Mouse (Mus musculus) kidney, adult 2 months (tissue): ENCODE results near the gene Micall1. TPM values are rescaled to one million over a fixed set of nuclear protein-coding genes. Genes with fewer than 3 reads are reported as not detected.

Experiments
- DNase-seq: peaks from one replicate; pipeline ENCODE4 v3.0.0; 2021
- H3K27ac ChIP-seq: fragments of 200-500 bp; 2 replicates; pipeline ENCODE4 v1.5.1; 2012; ENCODE audit warnings: low read depth, low read length, control low read depth, inconsistent platforms; ENCODE audit not compliant: insufficient read depth
- H3K27me3 ChIP-seq: fragments of 200-500 bp; replicated peaks from 2 replicates; pipeline ENCODE4 v1.6.1; 2012; ENCODE audit warnings: mild to moderate bottlenecking, moderate library complexity, low read length, inconsistent platforms; ENCODE audit not compliant: control insufficient read depth, insufficient read depth
- H3K36me3 ChIP-seq: fragments of 200-500 bp; 2 replicates; pipeline ENCODE4 v1.6.1; 2012; ENCODE audit warnings: mild to moderate bottlenecking, moderate library complexity, low read length, inconsistent platforms; ENCODE audit not compliant: control insufficient read depth, insufficient read depth
- H3K4me1 ChIP-seq: fragments of 200-500 bp; 2 replicates; pipeline ENCODE4 v1.6.1; 2011; ENCODE audit warnings: low read length; ENCODE audit not compliant: control insufficient read depth, insufficient read depth
- H3K4me3 ChIP-seq: fragments of 200-500 bp; 2 replicates; pipeline ENCODE4 v1.5.1; 2011; ENCODE audit warnings: mild to moderate bottlenecking, low read depth, low read length, control low read depth; ENCODE audit not compliant: insufficient read depth
- CTCF ChIP-seq: fragments of 200-500 bp; conservative IDR thresholded peaks from 2 replicates; pipeline ENCODE4 v1.5.1; 2011; ENCODE audit warnings: low read depth, mild to moderate bottlenecking, control low read depth, low read length, moderate library complexity, mixed read lengths; ENCODE audit not compliant: insufficient read depth, insufficient read length
- POLR2A ChIP-seq: fragments of 200-500 bp; IDR thresholded peaks from one replicate; pipeline ENCODE4 v1.6.1; 2011; ENCODE audit warnings: low read depth, low read length, control low read depth
- WGBS: fragments of 180-500 bp; shearing (Covaris S2); methylation state at CpG from one replicate; pipeline ENCODE4 v1.1.7; 2018; 5-methylcytosine and 5-hydroxymethylcytosine counted together
- polyA plus RNA-seq: library from polyadenylated mRNA; depleted of rRNA; stranded (reverse); fragments of >200 nt; gene quantifications from 2 replicates; pipeline ENCODE4 v1.2.3, GENCODE M21; 2012; rRNA removed

Micall1 gene
- polyA plus RNA-seq, 1 experiment = 23.3 TPM

DNA sequence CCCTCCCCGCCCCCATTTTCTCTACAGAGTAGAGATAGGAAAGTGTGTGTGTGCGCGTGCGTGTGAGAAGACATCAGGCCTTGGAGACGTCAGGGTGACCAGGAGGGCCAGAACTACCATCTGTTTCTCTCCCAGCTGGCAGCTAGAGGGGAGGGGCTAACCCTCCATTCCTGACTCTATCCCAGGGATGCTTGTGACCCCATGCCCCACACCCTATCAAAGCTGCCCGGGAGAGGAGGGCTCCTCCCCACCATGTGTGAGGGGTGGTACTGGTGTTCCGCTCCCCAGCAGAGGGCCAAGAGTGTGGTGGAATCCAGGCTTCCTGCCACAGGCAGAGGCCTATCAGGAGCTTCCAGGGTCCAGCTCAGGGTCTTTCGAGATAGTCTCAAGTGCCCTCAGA lies 58.0 kb downstream of the Micall1 start:
- Histone ChIP-seq H3K27ac (no peak overlapping the region), H3K4me1 (no peaks in the 10 kb centered on the region), H3K4me3 (no peak overlapping the region), H3K27me3 (peaks cover 3% of the 10 kb centered on the region; the same call in 1 of the 2 replicates), H3K36me3 (no peaks in the 10 kb centered on the region)
- TF ChIP-seq POLR2A = no peak
- no peak for TF ChIP-seq CTCF
- 75% methylated on average over 8 of the region's 8 CpGs for WGBS
- no peak for DNase-seq

DNA sequence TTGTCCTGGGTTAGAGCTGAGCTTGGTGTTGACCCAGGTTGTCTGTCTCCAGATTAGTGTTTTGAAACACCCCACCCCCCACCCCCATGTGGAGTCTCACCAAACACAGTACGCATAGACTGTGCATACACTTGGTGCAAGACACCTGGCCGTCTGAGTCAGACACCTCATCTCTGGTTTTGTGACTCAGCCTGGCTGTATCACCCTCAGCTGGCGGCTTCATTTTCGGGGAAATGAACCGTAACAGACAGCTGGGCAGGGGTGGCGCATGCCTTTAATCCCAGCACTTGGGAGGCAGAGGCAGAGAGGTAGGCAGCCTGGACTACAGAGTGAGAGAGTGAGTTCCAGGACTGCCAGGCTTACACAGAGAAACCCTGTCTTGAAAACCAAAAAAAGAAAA lies 68.2 kb downstream of the Micall1 start:
- peak; percentile 24 for DNase-seq
- H3K27me3 ChIP-seq = no peaks in the 10 kb centered on the region
- no peak overlapping the region for H3K4me3 ChIP-seq
- no peaks in the 10 kb centered on the region for H3K4me1 ChIP-seq
- WGBS = 53% methylated on average over 6 of the region's 6 CpGs
- TF ChIP-seq CTCF (no peak), POLR2A (no peak)
- H3K36me3 ChIP-seq = no peaks in the 10 kb centered on the region
- H3K27ac ChIP-seq = no peak overlapping the region

DNA sequence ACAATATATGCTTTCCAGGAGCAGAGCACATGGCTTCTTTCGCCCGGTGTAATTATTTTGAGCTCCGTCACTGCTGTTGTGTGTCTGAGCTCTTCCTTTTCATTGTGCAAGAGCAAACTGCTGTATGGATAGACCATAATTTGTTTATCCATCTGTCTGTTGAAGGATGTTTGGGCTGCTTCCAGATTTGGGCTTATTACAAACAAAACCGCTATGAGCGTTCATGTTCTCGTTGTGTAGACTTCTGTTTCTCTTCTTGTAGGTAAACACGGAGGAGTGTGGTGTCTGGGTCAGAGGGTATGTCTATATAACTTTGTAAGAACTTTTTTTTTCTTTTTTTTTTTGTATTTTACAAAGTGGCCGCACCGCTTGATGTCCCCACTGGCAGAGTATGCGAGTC lies 76.5 kb downstream of the Micall1 start:
- no peak overlapping the region for H3K27ac ChIP-seq
- no peaks in the 10 kb centered on the region for H3K27me3 ChIP-seq
- no peaks in the 10 kb centered on the region for H3K4me1 ChIP-seq
- 78% methylated on average over 10 of the region's 10 CpGs for WGBS
- no peak for TF ChIP-seq CTCF
- TF ChIP-seq POLR2A = no peak
- no peaks in the 10 kb centered on the region for H3K36me3 ChIP-seq
- no peak for DNase-seq
- no peak overlapping the region for H3K4me3 ChIP-seq

Other genes with a start within 250 kb of the Micall1 start
- 56.5 and 68.1 TPM in 2 replicates for gene Gga1, start 231.7 kb upstream of the Micall1 start, polyA plus RNA-seq
- gene Gm49510, start 209.2 kb upstream of the Micall1 start, polyA plus RNA-seq = 0.03 TPM in 1 of 2 replicates, not detected in the other
- gene Sh3bp1, start 209.1 kb upstream of the Micall1 start, polyA plus RNA-seq = 26.2 and 30.0 TPM in 2 replicates
- gene Pdxp, start 195.0 kb upstream of the Micall1 start, polyA plus RNA-seq = 1.7 and 1.9 TPM in 2 replicates
- gene Lgals1, start 182.2 kb upstream of the Micall1 start, polyA plus RNA-seq = 310 and 318 TPM in 2 replicates
- 19.3 and 24.1 TPM in 2 replicates for gene Nol12, start 174.0 kb upstream of the Micall1 start, polyA plus RNA-seq
- 41.8 and 47.6 TPM in 2 replicates for gene Triobp, start 161.2 kb upstream of the Micall1 start, polyA plus RNA-seq
- 123 and 145 TPM in 2 replicates for gene H1f0, start 80.4 kb upstream of the Micall1 start, polyA plus RNA-seq
- gene Galr3, start 67.0 kb upstream of the Micall1 start, polyA plus RNA-seq = 0.64 and 1.2 TPM in 2 replicates
- gene Ankrd54, start 46.0 kb upstream of the Micall1 start, polyA plus RNA-seq = 38.9 and 52.2 TPM in 2 replicates
- gene Eif3l, start 33.7 kb upstream of the Micall1 start, polyA plus RNA-seq = 172 and 183 TPM in 2 replicates
- gene Polr2f, start 32.1 kb downstream of the Micall1 start, polyA plus RNA-seq = 50.3 and 74.9 TPM in 2 replicates
- 18.8 and 19.6 TPM in 2 replicates for gene 1700088E04Rik, start 32.4 kb downstream of the Micall1 start, polyA plus RNA-seq
- gene Sox10, start 56.3 kb downstream of the Micall1 start, polyA plus RNA-seq = 0.75 and 1.2 TPM in 2 replicates
- 29.8 and 31.4 TPM in 2 replicates for gene Pick1, start 120.3 kb downstream of the Micall1 start, polyA plus RNA-seq
- gene Gm49486, start 120.5 kb downstream of the Micall1 start, polyA plus RNA-seq = 0.04 and 0.11 TPM in 2 replicates
- 0.23 and 0.49 TPM in 2 replicates for gene Slc16a8, start 145.9 kb downstream of the Micall1 start, polyA plus RNA-seq
- 113 and 170 TPM in 2 replicates for gene Baiap2l2, start 176.6 kb downstream of the Micall1 start, polyA plus RNA-seq
- gene Pla2g6, start 219.5 kb downstream of the Micall1 start, polyA plus RNA-seq = 24.6 and 28.7 TPM in 2 replicates
- 1.2 and 1.3 TPM in 2 replicates for gene Maff, start 237.7 kb downstream of the Micall1 start, polyA plus RNA-seq